Mouse (Mus musculus) CH12.LX (cell line): ENCODE measurements around the gene Col25a1. TPM values are rescaled to one million over a fixed set of nuclear protein-coding genes. Genes with fewer than 3 reads are reported as not detected.
A peak's percentile ranks its signal among the peaks of the same experiment; 100 is the strongest.

Source experiments
- DNase-seq: peaks from one replicate; pipeline ENCODE4 v3.0.0-alpha.2; 2013; ENCODE audit errors: extremely low read depth
- H3K27ac ChIP-seq: 2 replicates; pipeline ENCODE4 v1.5.1; 2012; ENCODE audit warnings: low read depth, mild to moderate bottlenecking, control low read depth, moderate library complexity; ENCODE audit not compliant: insufficient read depth
- H3K27me3 ChIP-seq: replicated peaks from 2 replicates; pipeline ENCODE3; 2012; ENCODE audit warnings: inconsistent platforms
- H3K36me3 ChIP-seq, 2 experiments: replicated peaks in 1 of 2; 2 replicates each; pipeline versions ENCODE3 to v1.6.1; 2012; ENCODE audit warnings: inconsistent platforms in 1 of 2, low read length in 1 of 2, mild to moderate bottlenecking in 1 of 2, mixed read lengths in 1 of 2, moderate library complexity in 1 of 2; ENCODE audit not compliant: control insufficient read depth in 1 of 2, insufficient read depth in 1 of 2
- H3K4me1 ChIP-seq, 2 experiments: 2 replicates each; pipeline ENCODE4 v1.6.1; 2012; ENCODE audit warnings: inconsistent platforms in 1 of 2, moderate library complexity in 1 of 2; ENCODE audit not compliant: insufficient read depth in 2 of 2, control insufficient read depth in 1 of 2
- H3K4me2 ChIP-seq: 2 replicates; pipeline ENCODE4 v1.6.1; 2012; ENCODE audit warnings: low read depth, mild to moderate bottlenecking, control low read depth; ENCODE audit not compliant: poor library complexity, insufficient read depth, severe bottlenecking
- H3K4me3 ChIP-seq, 3 experiments: fragments of 150-350 bp in 1 of 3; sonication (generic) in 1 of 3; replicated peaks in 1 of 3; 2 replicates each; pipeline versions ENCODE3 to v1.5.1; 2011 to 2012; ENCODE audit warnings: low read depth in 2 of 3, low read length in 2 of 3, mild to moderate bottlenecking in 2 of 3, moderate library complexity in 2 of 3, control low read depth in 1 of 3, improper control_type of control experiment in 1 of 3, inconsistent platforms in 1 of 3, mixed read lengths in 1 of 3; ENCODE audit not compliant: poor library complexity in 1 of 3
- H3K79me2 ChIP-seq: replicated peaks from 2 replicates; pipeline ENCODE4 v1.6.1; 2012; ENCODE audit warnings: mild to moderate bottlenecking, moderate library complexity; ENCODE audit not compliant: control insufficient read depth, poor library complexity, insufficient read depth, severe bottlenecking; ENCODE audit errors: extremely low read depth
- H3K9ac ChIP-seq: 2 replicates; pipeline ENCODE4 v1.6.1; 2012; ENCODE audit warnings: low read depth, mild to moderate bottlenecking, control low read depth, moderate library complexity; ENCODE audit not compliant: insufficient read depth
- H3K9me3 ChIP-seq: replicated peaks from 2 replicates; pipeline ENCODE3; 2012; ENCODE audit warnings: low read length, inconsistent platforms, mixed read lengths
- BHLHE40 ChIP-seq: IDR thresholded peaks from 2 replicates; pipeline ENCODE4 v1.6.1; 2011; ENCODE audit warnings: mild to moderate bottlenecking, low read depth, low read length, improper control_type of control experiment
- CHD1 ChIP-seq: IDR thresholded peaks from 2 replicates; pipeline ENCODE4 v1.6.1; 2012; ENCODE audit warnings: low read depth, low read length, improper control_type of control experiment, inconsistent platforms
- E2F4 ChIP-seq: IDR thresholded peaks from 2 replicates; pipeline ENCODE4 v1.6.1; 2011; ENCODE audit warnings: low read depth, low read length, improper control_type of control experiment; ENCODE audit not compliant: insufficient replicate concordance
- ELF1 ChIP-seq: IDR thresholded peaks from 2 replicates; pipeline ENCODE4 v1.6.1; 2014; ENCODE audit warnings: low read depth, mild to moderate bottlenecking, inconsistent platforms, low read length, improper control_type of control experiment
- EP300 ChIP-seq: IDR thresholded peaks from 2 replicates; pipeline ENCODE4 v1.6.1; 2011; ENCODE audit warnings: low read length, improper control_type of control experiment
- GABPA ChIP-seq: IDR thresholded peaks from 2 replicates; pipeline ENCODE4 v1.6.1; 2012; ENCODE audit warnings: low read depth, low read length, improper control_type of control experiment, inconsistent platforms; ENCODE audit not compliant: insufficient replicate concordance
- JUND ChIP-seq: conservative IDR thresholded peaks from 2 replicates; pipeline ENCODE4 v1.6.1; 2011; ENCODE audit warnings: low read depth, low read length, improper control_type of control experiment
- MEF2A ChIP-seq: IDR thresholded peaks from 2 replicates; pipeline ENCODE4 v1.6.1; 2014; ENCODE audit warnings: low read depth, mild to moderate bottlenecking, inconsistent platforms, low read length, improper control_type of control experiment, borderline replicate concordance
- MXI1 ChIP-seq: IDR thresholded peaks from 2 replicates; pipeline ENCODE4 v1.6.1; 2011; ENCODE audit warnings: mild to moderate bottlenecking, low read depth, low read length, improper control_type of control experiment
- MYC ChIP-seq: IDR thresholded peaks from 2 replicates; pipeline ENCODE4 v1.6.1; 2011; ENCODE audit warnings: low read depth, mild to moderate bottlenecking, improper control_type of control experiment, low read length
- NELFE ChIP-seq: IDR thresholded peaks from 2 replicates; pipeline ENCODE4 v1.6.1; 2011; ENCODE audit warnings: low read depth, low read length, improper control_type of control experiment
- PAX5 ChIP-seq: IDR thresholded peaks from 2 replicates; pipeline ENCODE4 v1.6.1; 2012; ENCODE audit warnings: low read length, inconsistent platforms, mixed read lengths
- POLR2A ChIP-seq: IDR thresholded peaks from 2 replicates; pipeline ENCODE4 v1.6.1; 2011; ENCODE audit warnings: low read depth, mild to moderate bottlenecking, improper control_type of control experiment, low read length
- POLR2AphosphoS2 ChIP-seq: IDR thresholded peaks from 2 replicates; pipeline ENCODE4 v1.6.1; 2011; ENCODE audit warnings: low read depth, low read length, improper control_type of control experiment
- RCOR1 ChIP-seq: conservative IDR thresholded peaks from 2 replicates; pipeline ENCODE4 v1.6.1; 2012; ENCODE audit warnings: low read depth, mild to moderate bottlenecking, inconsistent platforms, low read length, improper control_type of control experiment
- SMC3 ChIP-seq: IDR thresholded peaks from 2 replicates; pipeline ENCODE4 v1.6.1; 2011; ENCODE audit warnings: low read depth, low read length, improper control_type of control experiment
- TCF12 ChIP-seq: IDR thresholded peaks from 2 replicates; pipeline ENCODE4 v1.6.1; 2014; ENCODE audit warnings: low read depth, mild to moderate bottlenecking, inconsistent platforms, low read length, improper control_type of control experiment
- UBTF ChIP-seq: IDR thresholded peaks from 2 replicates; pipeline ENCODE4 v1.6.1; 2012; ENCODE audit warnings: low read depth, mild to moderate bottlenecking, inconsistent platforms, low read length, improper control_type of control experiment, moderate library complexity
- ZKSCAN1 ChIP-seq: IDR thresholded peaks from 2 replicates; pipeline ENCODE4 v1.6.1; 2012; ENCODE audit warnings: low read depth, inconsistent platforms, low read length, improper control_type of control experiment, borderline replicate concordance
- ZMIZ1 ChIP-seq: IDR thresholded peaks from 2 replicates; pipeline ENCODE4 v1.6.1; 2012; ENCODE audit warnings: low read depth, mild to moderate bottlenecking, inconsistent platforms, low read length, improper control_type of control experiment
- dilution Hi-C: fragments of 300-500 bp; cut with MboI; formaldehyde crosslinking; loops from 2 replicates; pipeline ENCODE4 v1.14.3; 2020; ENCODE audit warnings: low sequenced_read_pairs; ENCODE audit not compliant: extremely low pct_unique_long_range_greater_than_20kb, extremely low pct_ligation_motif_present
- in situ Hi-C: fragments of 300-500 bp; cut with MboI; formaldehyde crosslinking; loops from 3 replicates; pipeline ENCODE4 v1.14.3; 2019; ENCODE audit warnings: low sequenced_read_pairs, low pct_ligation_motif_present, low pct_unique_long_range_greater_than_20kb, mixed read lengths
- polyA plus RNA-seq: library from polyadenylated mRNA; unstranded; fragments of >175 nt; gene quantifications from 2 replicates; pipeline ENCODE4 v1.2.1, GENCODE M21; 2012; ENCODE audit warnings: low read depth; ENCODE audit not compliant: insufficient read length
- total RNA-seq, 2 experiments: library from RNA; depleted of rRNA; stranded (reverse); fragments of 300-350 nt in 1 of 2; fragments of >200 nt in 1 of 2; gene quantifications; 2 replicates each; pipeline ENCODE4 v1.2.3; 2012 to 2014

Col25a1 gene
- total and polyA plus RNA-seq, 3 experiments, result not detected

GRCm38 (mm10) chr3:130400716-130401559 lies 269.6 kb downstream of the Col25a1 start:
- H3K4me2 ChIP-seq, result 0 out of 2 replicates have a peak overlapping the region, but pooled peaks have one; percentile 10
- no peak overlapping the region for H3K27ac ChIP-seq
- H3K27me3 ChIP-seq, result no peaks in the 10 kb centered on the region
- peaks cover 3 to 7% of the 10 kb centered on the region in 2 experiments; a peak in 1 of 4 replicates for H3K4me1 ChIP-seq
- H3K9ac ChIP-seq, result no peak overlapping the region
- H3K36me3 ChIP-seq, result no peaks in the 10 kb centered on the region
- DNase-seq, result no peak
- no peaks in the 10 kb centered on the region for H3K79me2 ChIP-seq
- dilution Hi-C loops (no loop called here), in situ Hi-C loops (no loop called here)
- TF ChIP-seq NELFE, result no peak
- TF ChIP-seq ZKSCAN1, result no peak
- no peak for TF ChIP-seq MEF2A
- no peak for TF ChIP-seq ELF1
- no peak for TF ChIP-seq POLR2AphosphoS2
- no peak overlapping the region for H3K4me3 ChIP-seq
- no peaks in the 10 kb centered on the region for H3K9me3 ChIP-seq

- H3K79me2 ChIP-seq, result no peaks in the 10 kb centered on the region
- no peak overlapping the region for H3K4me3 ChIP-seq
- no peaks in the 10 kb centered on the region for H3K36me3 ChIP-seq
- no peak overlapping the region for H3K9ac ChIP-seq
- peak; percentile 2 for DNase-seq
- peaks cover 3 to 7% of the 10 kb centered on the region in 2 experiments; a peak in 1 of 4 replicates for H3K4me1 ChIP-seq
- H3K27ac ChIP-seq, result no peak overlapping the region
- TF ChIP-seq EP300 (no peak), POLR2A (no peak)
- dilution Hi-C loops, result no loop called here
- H3K27me3 ChIP-seq, result no peaks in the 10 kb centered on the region
- H3K9me3 ChIP-seq, result no peaks in the 10 kb centered on the region
- in situ Hi-C loops, result no loop called here
- 0 out of 2 replicates have a peak overlapping the region, but pooled peaks have one; percentile 10 for H3K4me2 ChIP-seq
These were observed 270.2 kb downstream of the Col25a1 start for GRCm38 (mm10) chr3:130401560-130401852.

- Histone ChIP-seq H3K27me3 (no peaks in the 10 kb centered on the region), H3K4me1 (peaks cover 3 to 7% of the 10 kb centered on the region in 2 experiments; a peak in 1 of 4 replicates), H3K27ac (no peak overlapping the region), H3K4me3 (no peak overlapping the region), H3K79me2 (no peaks in the 10 kb centered on the region), H3K4me2 (no peak overlapping the region)
- no peak for DNase-seq
- TF ChIP-seq MXI1 (no peak), ZMIZ1 (no peak), JUND (no peak), EP300 (no peak), BHLHE40 (no peak), GABPA (no peak), UBTF (no peak), SMC3 (no peak), TCF12 (no peak), E2F4 (no peak), CHD1 (no peak), MYC (no peak), RCOR1 (no peak), PAX5 (no peak)
- TF ChIP-seq, all 38 proteins: peak for 0
- in situ Hi-C loops, result no loop called here
- dilution Hi-C loops, result no loop called here
- H3K9ac ChIP-seq, result no peak overlapping the region
- H3K36me3 ChIP-seq, result no peaks in the 10 kb centered on the region
- no peaks in the 10 kb centered on the region for H3K9me3 ChIP-seq
These were observed 273.5 kb downstream of the Col25a1 start for GRCm38 (mm10) chr3:130404525-130405409.
